Mouse (Mus musculus): ENCODE results near the gene Itpkb. TPM values are rescaled to one million over a fixed set of nuclear protein-coding genes. Genes with fewer than 3 reads are reported as not detected.

Itpkb gene
- total and polyA plus RNA-seq, 3 experiments, result 4.2 to 14.4 (median 10.6) TPM

GRCm38 (mm10) chr1:180302253-180303120, 27.8 kb upstream of the Itpkb start:
- Histone ChIP-seq H3K79me2 (replicated peaks; ENCODE audit: control insufficient read depth, extremely low read depth, insufficient read depth, poor library complexity, severe bottlenecking) (no peaks in the 10 kb centered on the region), H3K27ac (ENCODE audit: insufficient read depth, low read depth) (no peak overlapping the region), H3K27me3 (replicated peaks) (peaks cover 2% of the 10 kb centered on the region), H3K9ac (ENCODE audit: insufficient read depth, low read depth) (no peak overlapping the region), H3K4me2 (ENCODE audit: insufficient read depth, low read depth, poor library complexity, severe bottlenecking) (no peak overlapping the region), H3K9me3 (replicated peaks; ENCODE audit: low read length) (no peaks in the 10 kb centered on the region), H3K4me1 (ENCODE audit: control insufficient read depth in 1 of 2, insufficient read depth in 2 of 2) (peaks cover 3 to 29% of the 10 kb centered on the region in 2 experiments; a peak in 3 of 4 replicates), H3K4me3 (replicated peaks in 1 of 3; ENCODE audit: low read depth in 2 of 3, low read length in 2 of 3, poor library complexity in 1 of 3) (no peak overlapping the region), H3K36me3 (replicated peaks in 1 of 2; ENCODE audit: control insufficient read depth in 1 of 2, insufficient read depth in 1 of 2, low read length in 1 of 2) (no peaks in the 10 kb centered on the region)
- dilution Hi-C loops (cut with MboI; ENCODE audit: extremely low pct_ligation_motif_present, extremely low pct_unique_long_range_greater_than_20kb, low sequenced_read_pairs) (no loop called here), in situ Hi-C loops (cut with MboI; ENCODE audit: low pct_ligation_motif_present, low pct_unique_long_range_greater_than_20kb, low sequenced_read_pairs) (no loop called here)
- no peak for TF ChIP-seq HCFC1 (IDR thresholded peaks at IDR 0.05; ENCODE audit: low read depth, low read length)
- no peak for TF ChIP-seq TBP (conservative IDR thresholded peaks at IDR 0.05; ENCODE audit: low read depth, low read length)
- no peak for TF ChIP-seq MYC (IDR thresholded peaks at IDR 0.05; ENCODE audit: low read depth, low read length)
- no peak for TF ChIP-seq CTCF (conservative IDR thresholded peaks at IDR 0.05 in 1 of 2, IDR thresholded peaks at IDR 0.05 in 1 of 2; ENCODE audit: low read depth in 2 of 2, low read length in 2 of 2)
- TF ChIP-seq USF1 (IDR thresholded peaks at IDR 0.05; ENCODE audit: low read depth, low read length), result no peak
- no peak for DNase-seq (ENCODE audit: extremely low read depth)

DNA sequence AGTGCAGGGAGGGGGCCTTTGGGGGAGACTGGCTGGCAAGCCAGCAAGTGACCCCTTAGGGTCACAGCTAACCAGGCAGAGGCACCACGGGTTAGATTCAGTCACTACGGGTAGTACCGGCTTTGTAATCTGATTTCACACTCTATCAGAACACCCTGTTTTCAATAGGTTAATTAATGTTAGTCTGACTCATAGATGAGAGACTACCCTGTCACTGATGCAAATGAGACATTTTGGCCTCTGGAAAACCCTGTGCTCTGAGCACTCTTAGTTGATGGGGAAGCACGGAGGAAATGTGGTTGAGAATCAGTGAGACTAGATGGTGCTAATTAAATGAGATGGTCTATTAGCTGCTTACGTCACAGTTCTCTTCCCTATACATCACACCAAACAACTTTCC, 26.7 kb upstream of the Itpkb start:
- Histone ChIP-seq H3K4me2 (ENCODE audit: insufficient read depth, low read depth, poor library complexity, severe bottlenecking) (no peak overlapping the region), H3K27me3 (replicated peaks) (peaks cover 2% of the 10 kb centered on the region), H3K9me3 (replicated peaks; ENCODE audit: low read length) (no peaks in the 10 kb centered on the region), H3K4me3 (replicated peaks in 1 of 3; ENCODE audit: low read depth in 2 of 3, low read length in 2 of 3, poor library complexity in 1 of 3) (no peak overlapping the region), H3K79me2 (replicated peaks; ENCODE audit: control insufficient read depth, extremely low read depth, insufficient read depth, poor library complexity, severe bottlenecking) (no peaks in the 10 kb centered on the region), H3K36me3 (replicated peaks in 1 of 2; ENCODE audit: control insufficient read depth in 1 of 2, insufficient read depth in 1 of 2, low read length in 1 of 2) (no peaks in the 10 kb centered on the region), H3K4me1 (ENCODE audit: control insufficient read depth in 1 of 2, insufficient read depth in 2 of 2) (peaks cover 3 to 23% of the 10 kb centered on the region in 2 experiments; a peak in 3 of 4 replicates), H3K27ac (ENCODE audit: insufficient read depth, low read depth) (no peak overlapping the region), H3K9ac (ENCODE audit: insufficient read depth, low read depth) (no peak overlapping the region)
- in situ Hi-C loops (cut with MboI; ENCODE audit: low pct_ligation_motif_present, low pct_unique_long_range_greater_than_20kb, low sequenced_read_pairs) (no loop called here), dilution Hi-C loops (cut with MboI; ENCODE audit: extremely low pct_ligation_motif_present, extremely low pct_unique_long_range_greater_than_20kb, low sequenced_read_pairs) (no loop called here)
- no peak for TF ChIP-seq ZKSCAN1 (IDR thresholded peaks at IDR 0.05; ENCODE audit: borderline replicate concordance, low read depth, low read length)
- no peak for TF ChIP-seq CTCF (conservative IDR thresholded peaks at IDR 0.05 in 1 of 2, IDR thresholded peaks at IDR 0.05 in 1 of 2; ENCODE audit: low read depth in 2 of 2, low read length in 2 of 2)
- TF ChIP-seq JUND (conservative IDR thresholded peaks at IDR 0.05; ENCODE audit: low read depth, low read length), result no peak
- TF ChIP-seq KAT2A (IDR thresholded peaks at IDR 0.05; ENCODE audit: insufficient replicate concordance, low read length), result no peak
- no peak for TF ChIP-seq ETS1 (conservative IDR thresholded peaks at IDR 0.05; ENCODE audit: low read depth, low read length)
- no peak for TF ChIP-seq SIN3A (IDR thresholded peaks at IDR 0.05; ENCODE audit: low read length)
- no peak for TF ChIP-seq USF2 (conservative IDR thresholded peaks at IDR 0.05; ENCODE audit: low read depth, low read length)
- no peak for TF ChIP-seq MAFK (IDR thresholded peaks at IDR 0.05; ENCODE audit: insufficient replicate concordance, low read length)
- TF ChIP-seq RCOR1 (conservative IDR thresholded peaks at IDR 0.05; ENCODE audit: low read depth, low read length), result no peak
- TF ChIP-seq SMC3 (IDR thresholded peaks at IDR 0.05; ENCODE audit: low read depth, low read length), result no peak
- TF ChIP-seq HCFC1 (IDR thresholded peaks at IDR 0.05; ENCODE audit: low read depth, low read length), result no peak
- no peak for TF ChIP-seq POLR2AphosphoS2 (IDR thresholded peaks at IDR 0.05; ENCODE audit: low read depth, low read length)
- no peak for TF ChIP-seq ZC3H11A (IDR thresholded peaks at IDR 0.05; ENCODE audit: low read depth, low read length)
- no peak for TF ChIP-seq CHD2 (IDR thresholded peaks at IDR 0.05; ENCODE audit: low read length)
- no peak for TF ChIP-seq ZMIZ1 (IDR thresholded peaks at IDR 0.05; ENCODE audit: low read depth, low read length)
- peak; percentile 24 for DNase-seq (ENCODE audit: extremely low read depth)

Measured in CH12.LX (cell line).